Mouse (Mus musculus) cerebellum, adult 2 months (tissue): Measurements from ENCODE around the gene Crlf3.

Source experiments
- CTCF ChIP-seq: fragments of 200-500 bp; IDR thresholded peaks from 2 replicates; pipeline ENCODE4 v1.5.1; 2011; ENCODE audit warnings: low read depth, mild to moderate bottlenecking, control low read depth, low read length, moderate library complexity, borderline replicate concordance; ENCODE audit not compliant: insufficient read depth
- POLR2A ChIP-seq: fragments of 200-500 bp; IDR thresholded peaks from 2 replicates; pipeline ENCODE4 v1.6.1; 2011; ENCODE audit warnings: low read length, control low read depth, borderline replicate concordance; ENCODE audit not compliant: insufficient read depth

- no peak for TF ChIP-seq POLR2A
- TF ChIP-seq CTCF = no peak
These were observed 9.0 kb upstream of the Crlf3 start for GRCm38 (mm10) chr11:80089817-80090214.
